Mouse (Mus musculus) stomach, embryonic 14.5 days (tissue): Measurements from ENCODE around the gene Ptprk. TPM values are rescaled to one million over a fixed set of nuclear protein-coding genes. Genes with fewer than 3 reads are reported as not detected.
A peak's percentile ranks its signal among the peaks of the same experiment; 100 is the strongest.

Source experiments
- ATAC-seq: fragments of 200-750 bp; cut with Nextera tagmentation; 2 replicates; pipeline ENCODE4 v1.8.0; 2017; ENCODE audit warnings: low read depth, moderate TSS enrichment; ENCODE audit not compliant: insufficient number of reproducible peaks, insufficient read depth, low FRiP score
- H3K27ac ChIP-seq: fragments of 300-500 bp; sonication (generic); 2 replicates; pipeline ENCODE4 v1.5.1; 2014; ENCODE audit warnings: mild to moderate bottlenecking, low read length, moderate library complexity, mixed read lengths
- H3K27me3 ChIP-seq: fragments of 300-500 bp; sonication (generic); 2 replicates; pipeline ENCODE4 v1.6.1; 2014; ENCODE audit warnings: low read length, control low read depth, mixed read lengths; ENCODE audit not compliant: control insufficient read depth, insufficient read depth
- H3K36me3 ChIP-seq: fragments of 300-500 bp; sonication (generic); 2 replicates; pipeline ENCODE4 v1.6.1; 2014; ENCODE audit warnings: mild to moderate bottlenecking, control low read depth, low read length, moderate library complexity, mixed read lengths; ENCODE audit not compliant: control insufficient read depth, insufficient read depth
- H3K4me1 ChIP-seq: fragments of 300-500 bp; sonication (generic); 2 replicates; pipeline ENCODE4 v1.6.1; 2014; ENCODE audit warnings: low read length, control low read depth, mixed read lengths; ENCODE audit not compliant: control insufficient read depth, insufficient read depth
- H3K4me2 ChIP-seq: fragments of 300-500 bp; sonication (generic); replicated peaks from 2 replicates; pipeline ENCODE4 v1.6.1; 2014; ENCODE audit warnings: low read depth, low read length, control low read depth
- H3K4me3 ChIP-seq: fragments of 300-500 bp; sonication (generic); 2 replicates; pipeline ENCODE4 v1.5.1; 2014; ENCODE audit warnings: low read depth, low read length, control low read depth
- H3K9ac ChIP-seq: fragments of 300-500 bp; sonication (generic); replicated peaks from 2 replicates; pipeline ENCODE4 v1.6.1; 2014; ENCODE audit warnings: low read depth, mild to moderate bottlenecking, control low read depth, low read length, moderate library complexity, mixed read lengths
- H3K9me3 ChIP-seq: fragments of 300-500 bp; sonication (generic); 2 replicates; pipeline ENCODE4 v1.6.1; 2016; ENCODE audit warnings: low read depth, low read length, control low read depth; ENCODE audit not compliant: control insufficient read depth
- WGBS: fragments of 180-500 bp; shearing (Covaris S2); extraction: QIAGEN DNeasy Blood & Tissue Kit; methylation state at CpG from one replicate; pipeline ENCODE4 v1.1.7; 2014; 5-methylcytosine and 5-hydroxymethylcytosine counted together
- polyA plus RNA-seq: library from polyadenylated mRNA; unstranded; fragments of >200 nt; fragmentation: Nextera tagmentation; extraction: Ambion mirVana; gene quantifications from 2 replicates; pipeline ENCODE4 v1.2.1, GENCODE M21; 2014

The Ptprk gene
- polyA plus RNA-seq, 1 experiment from 2014 or later = 67.4 TPM

DNA sequence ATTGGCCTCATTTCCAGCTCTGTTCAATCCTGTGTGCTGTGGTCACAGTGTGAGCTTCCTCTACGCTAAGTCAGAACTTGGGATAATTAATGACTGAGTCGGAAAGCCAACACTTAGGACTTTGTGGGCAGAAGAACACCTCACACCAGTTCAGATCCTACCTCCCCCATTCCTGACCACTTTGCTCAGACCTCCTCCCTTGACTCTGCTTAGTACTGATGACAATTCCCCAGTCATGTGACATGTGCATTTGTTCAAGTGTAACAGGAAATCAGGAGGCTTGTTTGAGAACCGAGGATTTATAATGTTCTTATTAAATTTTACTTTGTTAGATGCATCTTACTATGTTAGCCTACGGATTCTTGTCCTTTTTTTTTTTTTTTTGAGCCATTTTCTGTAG lies 224.6 kb downstream of the Ptprk start:
- Histone ChIP-seq H3K27ac (no peak overlapping the region), H3K36me3 (no peaks in the 10 kb centered on the region), H3K9me3 (no peaks in the 10 kb centered on the region), H3K4me1 (0 out of 2 replicates have a peak, but pooled peaks cover 3% of the 10 kb centered on the region), H3K9ac (no peak overlapping the region), H3K4me3 (no peak overlapping the region), H3K27me3 (no peaks in the 10 kb centered on the region), H3K4me2 (no peak overlapping the region)
- 65% methylated on average over 4 of the region's 4 CpGs for WGBS
- no peak for ATAC-seq

DNA sequence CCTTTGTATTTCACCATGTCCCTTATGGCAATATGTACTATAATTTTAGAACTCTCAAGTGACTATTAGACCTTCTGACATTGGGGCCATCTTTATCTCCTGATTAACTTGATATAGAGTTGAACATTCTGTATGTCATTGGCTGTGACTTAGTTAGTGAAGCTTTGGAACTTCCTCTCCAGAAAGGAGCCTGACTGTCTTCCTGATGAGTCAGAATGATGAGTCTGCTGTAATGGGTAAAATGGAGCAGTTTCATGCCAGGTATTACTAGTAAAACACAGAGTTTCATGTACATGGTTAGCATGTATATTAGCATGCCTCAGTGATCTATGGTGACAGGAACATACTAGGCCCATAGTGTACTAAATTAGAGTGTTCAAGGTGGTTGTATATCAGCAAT lies 229.2 kb downstream of the Ptprk start:
- Histone ChIP-seq H3K9me3 (no peaks in the 10 kb centered on the region), H3K36me3 (no peaks in the 10 kb centered on the region), H3K4me1 (peaks cover 3% of the 10 kb centered on the region; the same call in 1 of the 2 replicates), H3K27ac (no peak overlapping the region), H3K4me3 (no peak overlapping the region), H3K27me3 (no peaks in the 10 kb centered on the region), H3K9ac (no peak overlapping the region), H3K4me2 (no peak overlapping the region)
- no peak for ATAC-seq

DNA sequence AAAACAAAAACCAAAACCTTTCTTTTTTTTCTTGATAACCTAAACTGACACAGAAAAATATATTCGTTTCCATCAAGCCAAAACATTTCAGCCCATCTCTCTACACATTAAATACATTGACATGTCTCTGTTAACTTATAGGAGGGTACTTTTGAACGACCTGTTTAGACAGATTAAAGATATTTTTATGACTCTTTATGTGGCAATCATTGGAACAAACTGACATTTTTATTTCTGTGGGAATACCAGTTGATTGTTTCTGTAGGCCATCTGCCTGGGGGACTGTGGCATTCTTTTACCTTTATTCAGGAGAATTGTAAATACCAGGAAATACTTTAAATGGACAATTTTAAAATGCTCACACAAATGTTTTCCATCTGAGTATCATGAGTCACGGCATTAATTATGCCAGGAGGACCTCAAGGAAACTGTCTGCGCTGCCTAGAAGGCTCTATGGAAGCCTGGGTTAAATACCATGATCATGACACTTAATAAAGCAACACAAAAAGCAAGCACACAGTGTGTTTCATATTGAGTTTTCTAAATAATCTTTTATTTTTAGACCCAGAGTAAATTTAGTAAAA lies 229.8 kb downstream of the Ptprk start:
- Histone ChIP-seq H3K27ac (no peak overlapping the region), H3K9me3 (no peaks in the 10 kb centered on the region), H3K36me3 (no peaks in the 10 kb centered on the region), H3K9ac (no peak overlapping the region), H3K4me2 (no peak overlapping the region), H3K4me1 (peaks cover 3% of the 10 kb centered on the region; the same call in 1 of the 2 replicates), H3K27me3 (no peaks in the 10 kb centered on the region), H3K4me3 (no peak overlapping the region)
- 68% methylated on average over 4 of the region's 4 CpGs for WGBS
- no peak for ATAC-seq

DNA sequence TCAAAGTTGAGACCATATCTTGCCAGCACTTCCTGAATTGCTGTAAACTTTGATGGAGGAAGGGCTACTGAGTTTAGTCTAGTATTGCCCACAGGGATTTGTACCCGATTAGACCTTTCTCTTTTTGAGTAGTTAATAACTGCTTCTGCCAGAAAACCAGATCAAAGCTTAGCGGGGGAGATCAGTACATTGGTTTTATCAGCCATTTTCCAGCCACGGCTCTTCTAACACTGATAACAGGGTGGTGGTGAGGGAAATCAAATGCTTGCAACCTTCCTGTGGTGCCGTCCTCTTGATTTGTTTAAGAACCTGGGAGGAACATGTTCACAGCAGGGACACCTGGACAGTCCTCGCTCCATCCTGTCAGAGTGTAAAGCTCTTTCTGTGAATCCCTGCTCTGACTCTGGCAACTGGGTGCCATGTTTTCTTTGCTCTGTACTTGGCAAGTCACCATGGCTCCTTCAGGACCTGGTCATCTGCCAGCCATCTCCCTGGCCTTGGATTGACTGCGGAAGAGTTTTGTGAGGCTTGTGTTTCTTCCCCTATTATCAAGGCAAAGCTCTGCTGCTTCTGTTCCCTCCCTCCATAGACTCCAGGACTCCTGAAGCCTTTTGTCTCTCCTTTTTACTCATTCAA lies 231.9 kb downstream of the Ptprk start:
- Histone ChIP-seq H3K4me3 (no peak overlapping the region), H3K27ac (no peak overlapping the region)
- ATAC-seq = no peak

DNA sequence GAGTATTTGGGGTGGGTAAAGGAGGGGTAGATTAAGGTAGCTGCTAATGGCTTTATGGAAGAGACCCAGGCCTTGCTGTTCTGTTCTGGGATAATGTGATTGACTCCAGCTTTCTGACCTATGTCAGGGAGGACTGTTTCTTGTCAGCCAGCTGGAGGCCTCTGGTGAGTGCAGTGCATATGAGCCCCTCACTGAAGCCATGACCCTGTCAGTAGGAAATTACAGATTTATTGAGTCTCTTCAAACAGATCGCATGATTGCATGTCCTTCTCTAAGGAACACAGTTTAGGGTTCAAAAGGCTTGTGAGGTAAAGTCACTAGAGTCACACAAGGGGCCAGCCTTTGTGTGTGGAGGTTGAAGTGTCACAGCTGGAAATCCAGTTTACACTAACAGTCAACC lies 236.7 kb downstream of the Ptprk start:
- Histone ChIP-seq H3K4me2 (no peak overlapping the region), H3K36me3 (no peaks in the 10 kb centered on the region), H3K9me3 (no peaks in the 10 kb centered on the region), H3K27ac (no peak overlapping the region), H3K4me3 (no peak overlapping the region), H3K4me1 (peaks cover 6% of the 10 kb centered on the region; the same call in 1 of the 2 replicates), H3K27me3 (no peaks in the 10 kb centered on the region), H3K9ac (no peak overlapping the region)
- ATAC-seq = peak; percentile 72; the same call in 1 of the 2 replicates
- WGBS = 16% methylated on average over 1 of the region's 1 CpGs

More for the DNA sequence above, 231.9 kb downstream of the Ptprk start:
- no peak overlapping the region for H3K9ac ChIP-seq
- no peak overlapping the region for H3K4me2 ChIP-seq
- 61% methylated on average over 6 of the region's 6 CpGs for WGBS
- no peaks in the 10 kb centered on the region for H3K36me3 ChIP-seq
- H3K9me3 ChIP-seq = no peaks in the 10 kb centered on the region
- peaks cover 9% of the 10 kb centered on the region; the same call in 1 of the 2 replicates for H3K4me1 ChIP-seq
- no peaks in the 10 kb centered on the region for H3K27me3 ChIP-seq

DNA sequence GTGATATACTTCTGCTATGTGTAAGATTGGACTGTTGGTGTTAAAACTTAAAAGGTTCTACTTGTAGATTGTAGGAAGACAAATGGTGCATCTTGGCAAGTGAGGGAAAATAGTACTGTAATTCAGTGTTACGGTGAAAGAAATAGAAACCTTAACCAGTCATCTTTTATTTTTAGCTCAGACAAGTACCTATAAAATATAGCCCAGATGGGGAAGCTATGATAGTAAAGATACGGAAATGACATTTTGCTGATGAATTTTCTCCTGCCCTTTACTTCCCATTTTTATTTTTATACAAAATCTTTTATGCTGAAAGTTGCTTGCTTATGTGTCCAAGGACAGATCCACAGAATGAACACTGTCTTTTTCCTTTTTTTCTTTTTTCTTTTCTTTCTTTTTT lies 248.4 kb downstream of the Ptprk start:
- no peak overlapping the region for H3K9ac ChIP-seq
- WGBS = 78% methylated on average over 2 of the region's 2 CpGs
- no peaks in the 10 kb centered on the region for H3K36me3 ChIP-seq
- H3K27ac ChIP-seq = no peak overlapping the region
- ATAC-seq = no peak
- H3K4me3 ChIP-seq = no peak overlapping the region
- no peaks in the 10 kb centered on the region for H3K9me3 ChIP-seq
- H3K4me1 ChIP-seq = no peaks in the 10 kb centered on the region
- no peaks in the 10 kb centered on the region for H3K27me3 ChIP-seq
- H3K4me2 ChIP-seq = no peak overlapping the region

DNA sequence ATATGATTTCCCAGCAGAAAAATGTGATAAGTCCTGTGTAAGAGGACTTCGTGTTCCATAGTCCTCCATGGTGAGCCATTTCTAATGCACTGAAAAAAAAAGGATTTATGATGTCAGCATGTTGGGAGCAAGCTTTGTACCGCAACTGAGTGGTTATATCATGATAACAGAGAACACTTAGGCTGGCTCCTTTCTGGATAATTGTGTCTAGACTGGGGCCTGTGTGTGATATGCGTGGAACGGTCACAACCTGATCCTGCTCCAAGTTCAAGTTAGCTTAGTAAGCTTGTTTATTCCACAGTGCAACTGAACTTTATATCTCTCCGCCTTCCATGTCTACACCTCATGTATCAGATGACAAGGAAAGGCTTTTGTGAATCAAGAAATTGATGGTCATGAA lies 260.6 kb downstream of the Ptprk start:
- Histone ChIP-seq H3K4me2 (no peak overlapping the region), H3K4me3 (no peak overlapping the region), H3K27me3 (no peaks in the 10 kb centered on the region), H3K36me3 (no peaks in the 10 kb centered on the region; the same call in 1 of the 2 replicates), H3K9ac (no peak overlapping the region), H3K4me1 (no peaks in the 10 kb centered on the region), H3K27ac (no peak overlapping the region), H3K9me3 (no peaks in the 10 kb centered on the region)
- 91% methylated on average over 5 of the region's 5 CpGs for WGBS
- no peak for ATAC-seq

DNA sequence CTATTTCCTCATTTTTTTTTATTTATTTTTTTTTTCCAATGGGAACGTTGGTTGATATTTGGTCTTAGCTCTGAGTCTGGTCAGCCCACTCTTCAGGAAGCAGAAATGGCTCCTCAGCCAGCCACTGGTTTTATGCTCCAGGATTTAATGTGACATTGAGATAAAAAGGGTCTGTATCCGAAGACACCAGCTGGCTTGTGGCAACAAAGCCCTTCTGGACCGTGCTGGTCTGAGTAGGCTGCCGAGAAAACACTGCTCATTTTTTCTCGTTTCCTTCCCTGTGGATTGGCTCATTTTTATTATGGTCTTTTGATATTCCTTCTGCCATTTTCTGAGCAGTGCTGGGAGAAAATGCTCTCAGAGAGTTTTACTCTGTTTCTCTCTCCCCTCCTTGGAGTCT lies 263.9 kb downstream of the Ptprk start:
- 60% methylated on average over 5 of the region's 5 CpGs for WGBS
- ATAC-seq = no peak
- no peaks in the 10 kb centered on the region for H3K9me3 ChIP-seq

More for the DNA sequence above, 263.9 kb downstream of the Ptprk start:
- Histone ChIP-seq H3K4me3 (no peak overlapping the region), H3K4me2 (no peak overlapping the region), H3K27ac (no peak overlapping the region), H3K27me3 (no peaks in the 10 kb centered on the region), H3K36me3 (no peaks in the 10 kb centered on the region; the same call in 1 of the 2 replicates), H3K9ac (no peak overlapping the region), H3K4me1 (no peaks in the 10 kb centered on the region)
